Mouse (Mus musculus) gastrocnemius, postnatal 25 days (tissue): ENCODE results near the gene Aunip. TPM values are rescaled to one million over a fixed set of nuclear protein-coding genes. Genes with fewer than 3 reads are reported as not detected.

Source experiments
- DNase-seq: peaks from one replicate; pipeline ENCODE4 v3.0.0; 2022
- microRNA-seq, 2 experiments: library from miRNA; unstranded; fragments of <30 nt; microRNA quantifications; one replicate each; pipeline ENCODE4 v1.2.0; 2021; ENCODE audit warnings: borderline replicate concordance in 2 of 2
- total RNA-seq, 2 experiments: library from RNA; stranded (reverse); gene quantifications; 1 replicate in 1 of 2; 2 replicates in 1 of 2; pipeline ENCODE4 v1.2.3; 2021

The Aunip gene
- total RNA-seq, 2 experiments from 2014 or later: not detected

DNA sequence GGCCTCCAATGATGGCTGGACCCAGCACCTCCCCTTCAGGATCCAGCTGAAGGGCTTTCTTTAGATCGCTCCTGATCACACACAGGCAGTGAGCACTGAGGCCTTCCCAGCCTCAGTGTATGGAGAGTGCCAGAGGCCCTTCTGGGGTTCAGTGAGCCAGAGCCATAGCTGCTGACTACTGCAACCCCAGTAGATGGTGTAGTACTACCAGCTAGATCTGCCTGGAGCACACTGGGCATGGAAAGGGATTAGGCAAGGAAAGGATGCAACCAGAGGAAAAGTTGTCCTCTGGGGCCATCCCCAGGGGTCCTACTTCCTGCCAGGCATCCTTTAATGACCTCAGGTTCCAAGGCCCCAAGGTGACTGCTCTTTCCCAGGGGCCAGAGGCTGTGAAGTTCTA lies 42.8 kb downstream of the Aunip start:
- no peak for DNase-seq

GRCm38 (mm10) chr4:134555956-134556580 lies 45.3 kb downstream of the Aunip start:
- no peak for DNase-seq

DNA sequence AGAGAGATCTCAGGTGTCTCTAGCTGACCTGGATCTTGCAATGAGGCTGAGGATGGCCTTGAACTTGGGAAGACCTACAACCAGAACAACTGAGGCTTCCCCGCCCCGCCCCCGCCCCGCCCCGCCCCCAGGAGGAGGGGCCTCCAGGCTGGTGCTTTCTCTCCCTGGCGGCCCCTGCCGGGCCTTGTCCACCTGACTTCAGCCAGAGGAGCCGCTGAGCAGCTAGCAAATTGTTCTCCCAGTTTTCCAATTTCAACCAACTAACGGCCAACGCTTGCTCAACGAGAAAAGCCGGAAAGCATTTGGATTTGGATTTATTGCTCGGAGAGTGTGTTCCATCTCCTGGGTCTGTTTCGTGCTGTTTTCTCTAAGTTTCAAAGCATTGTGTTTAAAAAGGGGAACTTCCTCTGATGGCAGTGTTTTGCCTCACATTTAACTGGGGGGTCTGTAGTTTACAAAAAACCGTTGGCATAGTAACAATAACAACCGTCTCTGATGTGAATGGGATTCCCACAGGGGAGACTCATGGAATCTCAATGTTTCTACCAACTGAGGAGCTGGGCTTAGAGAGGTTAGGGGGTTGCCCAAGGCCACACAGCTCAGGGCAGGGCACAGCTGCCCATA lies 46.9 kb downstream of the Aunip start:
- peak; percentile 57 for DNase-seq

DNA sequence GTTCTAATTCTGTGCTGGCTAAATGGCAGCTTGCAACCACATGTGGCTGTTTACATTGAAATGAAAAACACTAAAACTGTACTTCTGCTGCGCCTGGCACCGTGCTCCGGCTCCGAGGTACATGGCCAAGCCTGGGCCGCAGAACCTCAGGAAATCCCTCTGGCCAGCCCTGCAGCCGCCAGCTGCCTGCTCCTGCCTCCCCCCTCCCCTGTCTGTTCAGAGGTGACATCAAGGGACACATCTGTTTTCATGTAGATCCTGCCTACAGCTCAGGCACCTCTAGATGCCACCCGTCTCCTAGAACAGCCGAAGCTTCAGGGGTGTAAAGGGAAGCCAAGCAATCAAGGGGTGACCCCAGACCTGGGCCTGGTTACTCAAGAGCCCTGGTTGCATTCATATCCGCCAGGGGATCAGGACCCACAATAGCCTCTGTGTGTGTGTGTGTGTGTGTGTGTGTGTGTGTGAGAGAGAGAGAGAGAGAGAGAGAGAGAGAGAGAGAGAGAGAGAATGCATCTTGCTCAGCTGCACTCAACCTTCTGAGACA lies 47.8 kb downstream of the Aunip start:
- DNase-seq: peak; percentile 50

DNA sequence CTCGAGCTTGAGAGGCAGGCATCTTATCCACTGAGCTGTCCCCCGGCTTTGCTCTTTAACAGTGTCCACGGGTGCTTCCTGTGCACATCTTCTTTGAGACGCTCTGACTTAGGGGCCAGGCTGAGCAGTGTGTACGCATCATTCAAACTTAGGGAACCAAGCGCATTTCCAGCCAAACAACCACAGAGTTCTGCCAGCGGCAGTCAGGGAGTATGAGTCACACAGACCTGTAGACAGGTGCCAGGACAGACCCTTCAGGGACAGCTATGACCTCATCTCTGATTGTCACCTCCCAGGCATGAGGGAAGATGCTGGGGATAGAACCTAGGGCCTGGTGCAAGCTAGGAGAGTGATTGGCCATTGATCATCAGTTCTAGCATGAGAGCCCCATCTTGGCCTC lies 48.4 kb downstream of the Aunip start:
- DNase-seq: no peak

DNA sequence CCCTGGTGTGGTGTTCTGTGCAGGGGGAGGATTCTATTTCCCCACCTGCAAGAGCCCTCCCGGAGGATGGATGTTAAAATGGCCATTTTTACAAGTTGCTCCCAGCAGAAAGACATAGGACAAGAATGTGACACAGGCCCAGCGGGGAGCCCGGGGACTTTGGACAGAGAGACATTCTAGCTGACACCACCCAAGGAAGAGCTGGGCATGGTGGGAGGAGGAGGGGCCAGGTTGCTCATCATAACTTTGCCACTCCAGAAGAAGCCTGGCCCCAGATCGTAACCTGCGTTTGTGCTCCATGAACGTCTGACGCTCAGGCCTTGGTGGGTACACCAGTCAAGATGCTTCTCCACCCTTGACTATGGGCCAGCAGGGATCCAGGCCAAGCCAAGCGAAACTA lies 49.9 kb downstream of the Aunip start:
- no peak for DNase-seq

DNA sequence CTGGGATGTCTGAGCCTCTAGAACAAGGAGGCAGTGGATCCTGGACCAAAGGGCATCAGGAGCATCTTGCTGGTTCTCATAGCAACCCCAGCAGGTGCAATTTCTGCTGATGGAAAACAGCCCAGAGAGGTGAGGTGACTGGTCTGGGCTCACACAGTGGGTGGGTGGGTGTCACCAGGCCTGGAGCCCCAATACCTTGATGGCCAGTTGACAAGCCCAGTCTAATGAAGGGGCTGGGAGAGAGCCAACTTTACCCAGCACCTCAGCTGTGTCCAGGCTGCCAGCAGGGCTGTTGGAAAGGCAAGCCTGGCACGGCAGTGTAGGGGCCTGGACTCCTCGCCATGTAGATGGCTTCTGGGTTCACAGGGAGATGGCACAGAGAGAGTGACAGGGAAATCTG lies 51.2 kb downstream of the Aunip start:
- no peak for DNase-seq

GRCm38 (mm10) chr4:134563624-134564023 lies 52.8 kb downstream of the Aunip start:
- no peak for DNase-seq

GRCm38 (mm10) chr4:134564093-134564492 lies 53.3 kb downstream of the Aunip start:
- DNase-seq: no peak

DNA sequence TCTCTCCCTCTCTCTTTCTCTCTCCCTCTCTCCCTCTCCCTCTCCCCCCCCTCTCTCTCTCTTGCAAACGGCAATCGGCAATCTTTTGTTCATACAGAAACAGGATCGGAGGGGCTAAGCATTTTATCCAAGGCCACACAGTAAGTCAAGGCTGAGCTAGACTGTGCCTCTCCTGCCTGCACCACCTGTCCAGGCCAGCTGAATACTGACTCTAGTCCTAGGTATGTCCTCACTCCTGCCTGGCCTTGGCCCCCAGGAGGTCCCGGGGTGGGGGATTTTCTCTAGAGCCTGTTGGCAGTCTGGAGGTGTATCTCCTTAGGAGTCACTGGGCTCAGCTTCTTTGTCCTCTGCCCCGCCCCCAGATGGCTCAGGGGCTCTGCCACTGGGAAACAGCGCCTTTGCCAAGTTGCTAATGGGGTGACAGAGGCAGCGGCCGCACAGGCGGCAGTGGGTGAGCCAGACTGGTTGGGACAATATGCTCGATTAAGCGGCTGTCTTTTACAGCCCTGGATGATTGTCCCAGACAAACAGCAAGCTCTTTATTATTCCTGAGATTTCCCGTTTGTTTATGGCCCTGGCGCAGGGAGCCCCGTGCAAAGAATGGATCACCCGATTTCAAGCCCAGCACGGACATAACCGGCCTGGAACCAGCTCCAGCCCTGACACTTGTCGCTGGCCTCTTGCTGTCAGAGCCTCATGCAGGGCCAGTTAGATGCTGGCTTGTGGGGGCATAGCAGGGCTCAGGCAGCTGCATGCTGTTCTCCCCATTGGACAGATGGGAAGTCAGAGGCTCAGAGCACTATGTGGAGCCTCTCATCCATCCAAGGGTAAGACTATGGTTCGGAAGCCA lies 56.8 kb downstream of the Aunip start:
- no peak for DNase-seq

DNA sequence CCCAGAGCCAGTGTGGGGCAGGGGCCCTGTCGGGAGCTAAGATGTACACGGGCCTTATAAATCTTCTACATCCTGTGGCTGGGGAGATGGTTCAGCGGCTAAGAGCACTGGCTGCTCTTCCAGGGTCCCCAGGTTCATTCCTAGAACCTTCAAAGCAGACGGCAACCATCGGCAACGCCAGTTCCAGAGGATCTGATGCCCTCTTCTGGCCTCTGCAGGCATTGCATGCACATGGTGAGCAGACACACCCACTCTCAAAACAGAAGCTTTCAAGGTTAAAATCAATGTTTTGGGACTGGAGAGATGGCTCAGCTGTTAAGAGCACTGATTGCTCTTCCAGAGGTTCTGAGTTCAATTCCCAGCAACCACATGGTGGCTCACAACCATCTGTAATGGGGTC lies 58.4 kb downstream of the Aunip start:
- no peak for DNase-seq

- DNase-seq: no peak
Observed at GRCm38 (mm10) chr4:134569831-134570230, 59.0 kb downstream of the Aunip start.

DNA sequence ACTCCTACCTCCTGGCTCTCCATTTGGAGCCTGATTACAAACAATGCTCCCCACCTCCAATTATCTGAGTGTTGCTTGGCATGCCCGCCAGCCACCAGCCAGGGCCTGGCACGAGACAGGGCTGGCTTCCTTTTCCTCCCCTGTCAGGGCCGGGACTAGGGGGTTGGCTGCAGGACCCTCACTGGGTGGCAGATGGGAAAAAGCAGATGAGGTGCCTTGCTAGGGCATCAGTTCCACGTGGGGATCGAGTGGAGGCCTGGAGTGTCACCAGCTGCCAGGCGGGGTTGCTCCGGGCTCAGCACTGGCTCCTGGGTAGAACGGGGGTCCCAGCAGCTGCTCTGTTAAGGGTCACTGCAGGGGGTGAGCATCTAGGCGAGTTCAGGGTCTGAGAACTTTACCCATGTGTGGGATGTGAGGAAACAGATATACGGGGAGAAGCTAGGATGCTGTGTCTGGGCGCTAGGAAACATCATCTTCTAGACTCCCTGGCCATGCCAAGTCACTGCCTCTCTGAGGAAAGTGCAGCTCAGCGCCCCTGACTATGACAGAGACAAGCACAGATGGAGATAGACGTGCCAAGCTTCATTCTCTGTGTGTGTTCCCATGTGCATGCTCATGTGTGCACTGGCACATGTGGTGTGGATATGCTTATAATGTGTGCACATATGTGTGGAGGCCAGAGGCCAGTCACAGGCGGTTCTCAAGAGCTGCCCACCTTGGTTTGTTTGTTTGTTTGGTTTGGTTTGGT lies 60.1 kb downstream of the Aunip start:
- DNase-seq: no peak

DNA sequence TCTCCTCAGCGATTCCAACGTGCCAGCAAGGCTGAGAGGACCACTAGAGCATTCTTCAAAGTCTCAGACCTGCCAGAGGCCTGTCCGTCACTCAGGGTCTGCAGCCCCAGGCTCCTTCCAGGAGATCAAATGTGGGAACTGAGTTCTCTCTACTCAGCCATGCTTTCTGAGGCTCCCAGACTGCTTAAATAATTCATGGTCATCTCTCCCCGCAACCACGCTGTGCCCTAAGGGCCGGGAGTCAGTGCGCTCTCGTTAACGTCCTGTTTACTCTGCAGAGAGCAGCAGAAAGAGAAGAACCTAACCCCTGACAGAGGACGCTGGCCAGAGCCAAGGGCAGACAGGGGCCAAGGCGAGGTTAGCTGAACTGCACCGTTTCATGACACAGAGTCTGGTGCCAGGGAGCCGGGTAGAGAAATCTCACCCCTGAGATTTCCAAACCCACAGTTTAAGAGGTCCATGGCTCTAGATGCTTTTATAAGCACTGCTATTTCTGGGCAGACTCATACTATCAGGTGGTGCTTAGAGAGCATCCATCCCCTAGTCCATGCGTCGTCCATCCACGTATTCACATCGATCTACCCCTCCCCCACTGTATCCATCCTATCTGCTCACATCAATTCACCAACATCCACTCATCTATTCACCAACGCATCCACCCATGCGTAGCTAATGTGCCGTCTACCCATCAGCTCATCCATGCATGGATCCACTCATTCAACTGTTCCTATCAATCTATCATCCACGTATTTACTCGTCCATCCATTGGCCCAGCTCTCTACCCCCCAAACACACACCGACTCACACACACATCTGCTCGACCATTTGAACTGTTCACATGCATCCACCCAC lies 61.9 kb downstream of the Aunip start:
- peak; percentile 65 for DNase-seq

Small RNA genes within 50 kb of the gene (microRNA-seq; reads per million reads assigned to microRNA genes)
- gene Gm23634 (0 to 1.1 reads per million in 2 experiments), gene Mir6403 (0 reads per million in 2 experiments)

Other genes starting within 250 kb of the Aunip start
- 1 to 10 TPM; 2.3 to 3.8 TPM for gene Pdik1l, start 223.1 kb upstream of the Aunip start, total RNA-seq
- gene Trim63, start 195.9 kb upstream of the Aunip start, total RNA-seq: 100 to 1,000 TPM; 113 to 253 TPM
- 1 to 10 TPM; 1.4 to 7.2 TPM for gene Slc30a2, start 167.8 kb upstream of the Aunip start, total RNA-seq
- 10 to 100 TPM; 25.5 to 29.2 TPM for gene Extl1, start 127.1 kb upstream of the Aunip start, total RNA-seq
- 1 to 10 TPM; 3.2 TPM for gene Pafah2, start 114.7 kb upstream of the Aunip start, total RNA-seq
- gene Stmn1, start 42.7 kb upstream of the Aunip start, total RNA-seq: 10 to 100 TPM in 1 of 2 experiments, 1 to 10 TPM in 1; 6.9 to 10.6 TPM
- gene Paqr7, start 14.3 kb upstream of the Aunip start, total RNA-seq: 1 to 10 TPM; 2.3 to 4.9 TPM
- 100 to 1,000 TPM; 120 to 122 TPM for gene Mtfr1l, start 24.4 kb downstream of the Aunip start, total RNA-seq
- 1 to 10 TPM; 6.5 to 7.2 TPM for gene Selenon, start 41.2 kb downstream of the Aunip start, total RNA-seq
- gene Man1c1, start 193.3 kb downstream of the Aunip start, total RNA-seq: 1 to 10 TPM; 4.1 to 5.1 TPM